Mouse (Mus musculus) liver, postnatal 0 days (tissue): ENCODE results near the gene Slc35a5.

Experiments used
- CTCF ChIP-seq: sonication (generic); IDR thresholded peaks from 2 replicates; pipeline ENCODE4 v1.5.1; 2016; ENCODE audit warnings: antibody characterized with exemption, low read depth
- EP300 ChIP-seq: IDR thresholded peaks from 2 replicates; pipeline ENCODE4 v1.6.1; 2016; ENCODE audit warnings: antibody characterized with exemption, low read depth, mild to moderate bottlenecking

- TF ChIP-seq CTCF (no peak), EP300 (no peak)
These were observed 30.4 kb downstream of the Slc35a5 start for GRCm38 (mm10) chr16:45127936-45128710.
